Mouse (Mus musculus): Measurements from ENCODE around the gene Triml1. TPM values are rescaled to one million over a fixed set of nuclear protein-coding genes. Genes with fewer than 3 reads are reported as not detected.

Gene Triml1
- polyA plus RNA-seq, 2 experiments = not detected

DNA sequence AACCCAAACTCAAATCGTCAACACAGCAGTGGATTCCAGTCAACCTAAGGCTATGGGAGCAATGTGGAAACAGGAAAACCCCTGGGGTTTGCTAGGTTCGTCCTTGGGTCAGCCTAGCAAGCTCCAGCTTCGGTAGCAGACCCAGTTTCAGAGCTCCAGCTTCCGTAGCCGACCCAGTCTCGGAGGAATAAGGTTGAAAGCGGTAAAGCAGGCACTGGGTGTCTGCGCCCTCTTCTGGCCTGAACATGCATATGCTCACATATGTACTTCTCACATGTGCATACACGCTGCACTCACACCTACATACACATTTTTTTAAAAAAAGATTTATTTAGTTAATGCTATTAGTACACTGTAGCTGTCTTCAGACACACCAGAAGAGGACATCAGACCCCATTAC is 8.0 kb upstream of the Triml1 start:
- 70% methylated on average over 9 of the region's 9 CpGs for WGBS (ENCODE audit: insufficient replicate concordance)
- H3K9me3 ChIP-seq (ENCODE audit: control insufficient read depth, low read length) = no peaks in the 10 kb centered on the region
- ATAC-seq (ENCODE audit: insufficient read depth) = no peak
- H3K27ac ChIP-seq = no peak overlapping the region
- H3K9ac ChIP-seq (replicated peaks) = no peak overlapping the region
- no peaks in the 10 kb centered on the region for H3K4me1 ChIP-seq (replicated peaks; ENCODE audit: control insufficient read depth in 2 of 2, insufficient read depth in 2 of 2, low read length in 1 of 2)
- no peaks in the 10 kb centered on the region for H3K36me3 ChIP-seq (replicated peaks; ENCODE audit: control insufficient read depth, insufficient read depth, low read depth)
- DNase-seq (ENCODE audit: low read depth in 3 of 3, low spot score in 3 of 3) = no peak
- no peak overlapping the region for H3K4me3 ChIP-seq (ENCODE audit: insufficient read depth in 1 of 2, low read depth in 2 of 2, low read length in 2 of 2)
- TF ChIP-seq EP300 (IDR thresholded peaks at IDR 0.05; ENCODE audit: low read depth) (no peak), CTCF (IDR thresholded peaks at IDR 0.05; ENCODE audit: low read depth) (no peak)
- no peak overlapping the region for H3K4me2 ChIP-seq (ENCODE audit: low read depth)
- no peaks in the 10 kb centered on the region for H3K27me3 ChIP-seq (ENCODE audit: control insufficient read depth, insufficient read depth, low read length)

DNA sequence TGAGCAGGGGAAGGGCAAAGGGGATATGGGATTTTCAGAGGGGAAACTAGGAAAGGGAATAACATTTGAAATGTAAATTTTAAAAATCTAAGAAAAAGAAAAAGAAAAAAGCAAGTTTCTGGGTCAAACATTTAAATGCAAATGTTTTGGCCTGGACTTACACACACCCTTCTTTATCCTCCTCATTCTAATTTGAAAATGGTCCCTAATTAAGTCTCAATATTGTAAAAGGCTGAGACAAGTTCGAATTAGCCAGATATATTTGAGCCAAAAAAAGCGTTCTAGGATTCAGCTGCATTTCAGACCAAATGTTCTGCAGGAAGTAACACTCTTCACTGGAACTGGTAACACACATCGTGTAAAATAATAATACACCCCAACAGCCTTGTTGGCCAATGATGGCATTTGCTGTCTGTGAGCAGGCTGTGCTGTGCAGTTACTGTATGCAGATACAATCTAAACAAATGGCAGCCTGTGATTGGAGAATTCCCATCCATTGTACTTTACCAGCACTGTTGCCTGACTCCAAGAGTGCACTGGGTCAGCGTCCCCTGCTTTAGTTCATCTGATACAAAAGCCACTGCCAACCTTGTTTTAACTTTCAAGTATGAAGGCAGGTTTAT is 30.0 kb downstream of the Triml1 start:
- no peaks in the 10 kb centered on the region for H3K27me3 ChIP-seq (ENCODE audit: control insufficient read depth, insufficient read depth, low read length)
- TF ChIP-seq EP300 (IDR thresholded peaks at IDR 0.05; ENCODE audit: low read depth) (no peak), CTCF (IDR thresholded peaks at IDR 0.05; ENCODE audit: low read depth) (no peak)
- 54% methylated on average over 4 of the region's 4 CpGs for WGBS (ENCODE audit: insufficient replicate concordance)
- no peaks in the 10 kb centered on the region for H3K36me3 ChIP-seq (replicated peaks; ENCODE audit: control insufficient read depth, insufficient read depth, low read depth)
- no peak overlapping the region for H3K4me2 ChIP-seq (ENCODE audit: low read depth)
- H3K9ac ChIP-seq (replicated peaks) = no peak overlapping the region
- H3K4me1 ChIP-seq (replicated peaks; ENCODE audit: control insufficient read depth in 2 of 2, insufficient read depth in 2 of 2, low read length in 1 of 2) = no peaks in the 10 kb centered on the region
- H3K27ac ChIP-seq = no peak overlapping the region
- no peaks in the 10 kb centered on the region for H3K9me3 ChIP-seq (ENCODE audit: control insufficient read depth, low read length)
- H3K4me3 ChIP-seq (ENCODE audit: insufficient read depth in 1 of 2, low read depth in 2 of 2, low read length in 2 of 2) = no peak overlapping the region
- ATAC-seq (ENCODE audit: insufficient read depth) (no peak), DNase-seq (ENCODE audit: low read depth in 3 of 3, low spot score in 3 of 3) (no peak)

Other genes with a start within 250 kb of the Triml1 start
- not detected in 2 replicates for gene Triml2, start 39.1 kb upstream of the Triml1 start, polyA plus RNA-seq (2012; rRNA removed)
- gene Triml2, start 39.1 kb upstream of the Triml1 start, polyA plus RNA-seq (2014; fragmentation: Nextera tagmentation; extraction: Ambion mirVana) = not detected in 2 replicates
- not detected in 2 replicates for gene Zfp42, start 165.5 kb upstream of the Triml1 start, polyA plus RNA-seq (2012; rRNA removed)
- not detected in 2 replicates for gene Zfp42, start 165.5 kb upstream of the Triml1 start, polyA plus RNA-seq (2014; fragmentation: Nextera tagmentation; extraction: Ambion mirVana)

All from liver, embryonic 14.5 days (tissue).